Mouse (Mus musculus) heart, postnatal 0 days (tissue): ENCODE measurements around the gene Pum3.
A peak's percentile ranks its signal among the peaks of the same experiment; 100 is the strongest.

Source experiments
- CTCF ChIP-seq: IDR thresholded peaks from 2 replicates; pipeline ENCODE4 v1.5.1; 2016; ENCODE audit warnings: antibody characterized with exemption, control low read depth, low read depth
- EP300 ChIP-seq: IDR thresholded peaks from 2 replicates; pipeline ENCODE4 v1.6.1; 2016; ENCODE audit warnings: antibody characterized with exemption, low read depth

DNA sequence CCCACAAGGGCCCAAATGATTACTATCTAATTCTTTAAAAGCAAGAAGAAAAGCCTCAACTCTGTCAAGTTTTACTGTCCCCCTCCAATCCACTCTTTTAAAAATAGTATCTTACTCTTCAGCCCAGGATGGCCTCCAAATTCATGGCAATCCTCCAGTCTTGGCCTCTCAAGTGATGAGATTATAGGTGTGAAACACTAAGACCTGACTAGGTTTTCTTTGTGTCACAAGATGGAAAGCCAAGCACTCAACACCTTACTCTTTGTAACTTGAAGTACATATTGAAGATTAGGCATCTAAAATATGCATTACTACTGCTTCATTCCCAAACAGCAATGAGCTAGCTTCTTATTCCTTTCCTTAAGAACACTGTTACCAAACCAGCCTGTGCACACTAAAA lies 19.8 kb downstream of the Pum3 start:
- no peak for TF ChIP-seq CTCF
- TF ChIP-seq EP300 = peak; percentile 59; the same call in 1 of the 2 replicates
